Mouse (Mus musculus): ENCODE measurements at regions not wholly inside any gene's neighbourhood (a gene's known extent, or its start where the extent isn't known, plus 50 kb on each side); places are given as distances from the start of the nearest gene placed in this dataset.

DNA sequence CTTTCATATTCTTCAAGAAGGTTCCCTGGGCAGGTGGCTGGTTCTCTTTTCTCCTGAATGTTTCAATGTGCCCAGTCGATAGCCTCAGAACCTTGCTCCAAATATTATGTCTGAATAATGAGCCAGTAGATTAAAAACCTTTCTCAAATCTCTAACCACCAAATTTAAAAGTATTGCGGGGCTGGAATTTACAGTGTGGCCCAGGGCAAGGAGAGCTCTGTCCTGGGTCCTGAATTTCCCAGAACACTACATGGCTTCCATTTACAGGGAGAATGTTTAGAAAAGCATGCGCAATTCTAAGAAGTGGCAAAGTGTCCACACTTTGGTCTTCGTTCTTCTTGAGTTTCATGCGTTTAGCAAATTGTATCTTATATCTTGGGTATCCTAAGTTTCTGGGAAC lies 91.0 kb downstream of the Tex36 start:
- TF ChIP-seq CTCF (IDR thresholded peaks at IDR 0.05; ENCODE audit: low read depth) = no peak
- no peak for TF ChIP-seq EP300 (IDR thresholded peaks at IDR 0.05; ENCODE audit: low read depth)

Data from heart, postnatal 0 days (tissue).